Mouse (Mus musculus) spleen, postnatal 36 days (tissue): ENCODE measurements around the gene Mfsd13b.
"Not testable (repeated sequence)": the region's sequence is repeated elsewhere in the genome, so short reads cannot be mapped to it uniquely, and the experiment has no call there.

ENCODE experiments used
- DNase-seq, 2 experiments: peaks; one replicate each; pipeline ENCODE4 v3.0.0; 2022; ENCODE audit warnings: low spot score in 2 of 2, mixed read lengths in 1 of 2

The Mfsd13b gene

DNA sequence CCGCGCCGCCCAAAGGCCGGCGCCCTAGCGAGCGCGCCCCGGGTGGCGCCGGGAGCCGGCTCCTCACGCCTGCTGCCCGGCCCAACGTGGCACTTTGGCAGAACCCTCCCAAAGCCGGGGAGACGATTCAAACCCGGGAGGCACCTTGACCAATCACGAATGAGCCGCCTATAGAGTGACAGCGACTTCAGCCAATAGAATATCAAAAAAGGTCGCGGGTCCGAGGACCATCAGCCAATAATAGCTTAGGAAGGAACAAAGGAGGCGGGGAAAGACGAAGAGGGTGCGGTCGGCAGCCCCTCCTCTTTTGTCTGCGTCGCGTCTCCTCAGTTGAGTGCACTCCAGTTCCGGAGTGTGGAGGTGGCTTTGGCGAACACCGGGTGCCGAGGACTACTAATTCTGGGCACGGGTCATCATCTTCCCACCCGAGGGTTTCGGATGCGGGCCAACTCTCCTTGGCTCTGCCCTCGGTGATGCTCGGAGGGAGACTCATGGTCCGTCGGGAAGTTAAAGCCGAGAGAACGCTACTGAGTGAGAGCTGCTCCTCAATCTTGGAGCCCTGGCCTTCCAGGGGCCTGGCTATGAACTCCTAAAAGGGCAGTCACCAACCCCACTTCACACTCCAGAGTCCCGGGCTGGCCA is at the start of gene Mfsd13b, which contains the start of gene Cdr2:
Mfsd13b (plus strand) TSS at position 310 of the 642 bp plus-strand sequence.
Cdr2 (minus strand) TSS at position 113 of the 642 bp plus-strand sequence.
- peak; percentile 95 to 97 for DNase-seq

DNA sequence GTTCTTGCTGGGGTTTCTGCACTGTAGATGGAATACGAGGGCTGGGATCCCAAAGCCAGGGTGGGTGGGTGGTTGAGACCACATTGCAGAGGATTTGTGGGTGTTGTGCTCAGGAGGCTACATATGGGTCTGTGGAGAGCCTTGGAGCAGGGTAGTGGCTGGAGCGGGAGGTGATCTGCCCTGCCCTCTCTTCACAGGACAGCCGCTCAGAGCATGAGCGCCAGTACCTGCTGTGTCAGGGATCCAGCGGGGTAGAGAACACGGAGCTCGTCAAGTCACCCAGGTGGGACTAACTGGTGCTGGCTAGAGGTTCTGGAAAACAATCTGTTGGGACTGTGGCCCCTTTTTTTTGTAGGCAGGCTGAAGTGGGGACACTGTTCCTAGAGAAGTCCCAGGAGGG is 49.2 kb upstream of the Mfsd13b start:
- DNase-seq, result no peak

DNA sequence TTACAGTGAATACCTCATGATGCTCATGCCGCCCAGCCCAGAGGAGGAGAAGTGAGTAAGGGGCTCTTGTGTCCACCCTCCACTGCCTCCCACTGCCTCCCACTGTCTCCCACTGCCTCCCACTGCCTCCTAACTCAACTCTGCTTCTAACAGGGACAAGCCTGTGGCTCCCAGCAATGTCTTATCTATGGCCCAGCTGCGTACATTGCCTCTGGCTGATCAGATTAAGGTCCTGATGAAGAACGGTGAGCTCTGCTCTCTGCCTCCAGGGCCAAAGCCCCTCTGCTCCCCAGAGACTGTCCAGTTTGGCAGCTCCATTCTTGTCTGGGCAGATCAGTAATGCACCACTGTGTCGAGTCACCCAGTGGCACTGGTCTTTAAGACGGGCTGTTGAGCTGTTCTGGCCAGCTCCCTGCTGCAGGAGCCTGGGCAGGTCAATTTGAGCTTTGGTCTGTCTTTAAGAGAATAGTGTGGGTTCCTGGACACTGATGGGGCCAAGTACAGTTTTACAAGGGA is 48.6 kb upstream of the Mfsd13b start:
- DNase-seq, result no peak

DNA sequence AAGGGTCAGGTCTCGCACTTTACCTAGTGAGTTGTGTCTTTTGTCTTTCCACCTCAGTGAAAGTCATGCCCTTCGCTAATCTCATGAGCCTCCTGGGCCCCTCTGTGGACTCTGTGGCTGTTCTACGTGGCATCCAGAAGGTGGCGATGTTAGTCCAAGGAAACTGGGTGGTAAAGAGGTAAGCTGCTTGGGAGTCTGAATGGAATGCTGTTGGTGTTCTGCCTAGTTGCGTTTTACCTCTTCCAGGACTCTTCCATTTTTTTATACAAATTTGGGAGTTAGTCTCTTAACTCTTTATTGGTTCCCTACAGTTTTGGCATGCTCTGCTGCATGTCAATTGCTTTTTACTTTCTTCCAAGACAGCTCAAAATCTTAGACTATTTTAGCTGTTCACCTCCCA is 47.6 kb upstream of the Mfsd13b start:
- DNase-seq, result peak; percentile 36 to 38

DNA sequence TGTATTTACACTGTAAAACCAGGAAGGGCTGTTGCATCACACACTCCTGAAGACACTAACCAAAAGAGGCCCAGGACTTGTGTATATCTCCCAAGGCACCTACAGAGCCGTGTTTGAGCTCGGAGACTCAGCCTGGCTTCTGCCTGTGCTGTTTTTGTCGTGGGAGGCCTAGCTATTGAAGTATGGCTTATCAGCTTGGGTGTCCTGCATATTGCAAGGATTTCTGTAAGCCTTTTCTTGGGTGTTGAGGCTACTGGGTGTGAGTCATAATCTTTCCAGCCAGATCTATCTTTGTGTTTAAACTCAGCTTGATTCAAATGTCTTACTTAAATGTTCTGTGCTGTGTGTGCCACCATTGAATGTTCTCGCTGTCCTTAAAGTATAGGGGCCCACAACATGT is 45.8 kb upstream of the Mfsd13b start:
- no peak for DNase-seq

DNA sequence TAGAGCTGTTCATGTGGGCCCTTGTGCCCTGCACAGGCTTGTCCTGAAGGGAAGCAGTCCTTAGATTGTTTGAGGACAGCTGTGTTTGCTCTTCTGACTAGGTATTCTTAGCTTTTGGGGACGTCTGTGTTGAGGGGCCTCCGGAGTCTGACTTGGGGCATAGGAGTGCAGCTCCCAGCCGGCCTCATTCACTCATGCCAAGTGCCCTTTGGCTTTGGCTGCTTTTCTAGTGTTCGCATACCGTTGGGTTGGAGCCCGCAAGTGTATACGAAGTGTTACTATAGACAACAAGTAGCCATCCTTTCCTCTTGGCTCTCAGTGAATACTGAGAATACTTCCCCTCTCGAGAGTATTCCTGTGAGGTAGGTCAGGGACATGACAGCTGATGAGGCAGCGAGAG is 44.1 kb upstream of the Mfsd13b start:
- DNase-seq, result no peak

DNA sequence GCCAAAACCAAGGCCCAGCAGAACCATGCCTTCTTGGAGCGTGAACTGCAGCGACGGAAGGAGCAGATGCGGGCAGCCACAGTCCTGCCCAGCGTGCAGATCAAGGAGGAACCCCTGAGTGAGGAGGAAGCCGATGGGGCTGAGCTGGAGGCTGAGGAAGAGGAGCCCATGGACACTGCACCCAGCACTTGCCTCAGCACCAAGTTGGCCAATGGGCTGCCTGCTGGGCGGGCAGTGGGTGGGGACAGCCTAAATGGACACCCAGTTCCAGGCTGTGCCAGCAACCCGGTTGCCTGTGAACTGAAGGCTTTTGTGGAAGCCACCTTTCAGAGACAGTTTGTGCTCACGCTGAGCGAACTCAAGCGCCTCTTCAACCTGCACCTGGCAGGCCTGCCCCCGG is 42.0 kb upstream of the Mfsd13b start:
- DNase-seq, result no peak

DNA sequence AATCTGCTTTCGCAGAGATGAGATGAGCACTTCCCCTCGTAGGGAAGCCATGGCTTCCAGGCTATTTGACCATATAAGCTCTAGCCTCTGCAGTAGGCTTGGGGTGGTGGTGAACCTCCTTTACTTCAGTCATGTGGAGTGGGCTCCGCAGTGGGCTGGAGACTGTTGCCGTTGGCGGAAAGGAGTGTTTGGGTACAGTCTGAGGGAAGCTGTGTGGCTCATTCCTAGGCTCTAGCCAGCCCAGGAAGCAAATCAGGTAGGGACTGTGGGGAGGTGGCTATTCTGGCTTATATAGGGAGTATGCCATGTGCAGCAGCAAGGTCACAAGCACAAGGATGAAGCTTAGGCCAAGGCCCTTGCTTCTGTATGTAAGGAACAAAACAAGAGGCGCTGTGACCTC is 41.1 kb upstream of the Mfsd13b start:
- no peak for DNase-seq

DNA sequence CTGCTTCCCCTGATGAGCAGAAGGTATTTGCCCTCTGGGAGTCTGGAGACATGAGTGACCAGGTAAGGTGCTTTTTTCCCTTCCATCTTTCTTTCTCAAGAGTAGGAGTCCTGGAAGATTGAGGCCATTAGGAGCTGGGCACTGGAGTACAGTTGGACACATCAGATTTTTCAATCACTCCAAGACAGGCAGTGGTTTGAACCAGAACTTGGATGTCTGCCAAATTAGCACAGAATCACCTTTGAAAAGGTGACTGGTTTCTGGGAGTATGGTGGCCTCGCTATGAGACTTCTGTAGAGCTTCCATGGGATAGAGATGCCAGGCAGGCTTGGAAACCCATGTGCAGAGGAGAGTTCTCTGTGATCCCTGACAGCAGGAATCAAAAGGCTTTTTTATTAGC is 39.8 kb upstream of the Mfsd13b start:
- DNase-seq, result no peak

DNA sequence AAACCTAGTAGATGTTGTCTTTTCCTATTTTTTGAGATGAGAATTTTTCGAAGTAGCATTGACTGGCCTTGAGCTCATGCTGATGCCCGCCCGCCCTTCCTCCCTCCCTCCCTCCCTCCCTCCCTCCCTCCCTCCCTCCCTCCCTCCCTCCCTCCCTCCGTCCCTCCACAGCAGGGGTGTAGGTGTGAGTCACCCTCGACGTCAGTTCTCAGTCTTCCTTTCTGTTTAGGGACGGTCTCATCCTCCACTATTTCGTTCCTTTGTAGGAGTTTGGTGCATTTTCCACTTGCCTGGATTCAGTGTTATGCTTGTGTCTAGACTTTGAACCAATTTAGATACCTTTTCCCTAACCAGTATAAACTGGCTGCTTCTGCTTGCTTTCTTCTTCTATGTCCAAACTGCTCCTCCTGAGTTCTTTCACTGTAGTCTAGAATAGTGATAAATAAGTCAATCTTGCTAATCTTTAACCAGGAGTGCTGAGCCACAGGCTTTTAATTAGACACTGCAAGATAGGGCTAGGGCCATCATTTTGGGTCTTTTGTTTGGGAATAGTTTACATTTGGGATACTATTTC is 38.3 kb upstream of the Mfsd13b start:
- DNase-seq, result no peak

DNA sequence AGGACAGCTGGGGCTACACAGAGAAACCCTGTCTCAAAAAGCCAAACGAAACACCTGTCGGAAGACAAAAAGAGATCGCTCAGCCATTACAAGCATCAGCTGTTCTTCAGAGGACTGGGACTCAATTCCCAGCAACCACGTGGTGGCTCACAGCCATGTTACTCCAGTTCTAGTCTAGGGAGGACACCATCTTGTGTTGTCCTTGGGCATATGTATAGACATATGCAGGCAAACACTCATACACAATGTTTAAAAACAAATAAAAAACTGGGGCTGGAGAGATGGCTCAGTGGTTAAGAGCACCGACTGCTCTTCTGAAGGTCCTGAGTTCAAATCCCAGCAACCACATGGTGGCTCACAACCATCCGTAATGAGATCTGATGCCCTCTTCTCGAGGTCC is 28.7 kb upstream of the Mfsd13b start:
- DNase-seq, result not testable (repeated sequence)

DNA sequence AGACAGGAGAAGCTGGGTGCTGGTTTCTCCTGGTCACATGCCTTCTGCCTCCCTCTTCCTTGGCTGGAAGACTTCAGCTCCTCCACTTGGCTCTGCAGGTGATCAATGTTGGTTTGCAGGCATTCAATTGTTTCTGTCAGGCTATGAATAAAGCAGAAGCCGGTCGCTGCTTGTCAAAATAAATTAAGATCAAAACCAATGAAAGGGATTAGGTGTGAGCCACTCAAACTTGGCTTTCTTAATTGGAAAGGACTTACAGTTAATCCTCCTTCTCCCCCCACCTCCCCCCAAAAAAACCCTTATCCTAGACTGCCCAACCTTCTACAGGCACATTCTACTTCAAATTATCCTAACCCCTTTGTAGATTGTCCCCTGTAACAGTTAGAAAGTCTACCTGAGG is 22.2 kb upstream of the Mfsd13b start:
- no peak for DNase-seq

DNA sequence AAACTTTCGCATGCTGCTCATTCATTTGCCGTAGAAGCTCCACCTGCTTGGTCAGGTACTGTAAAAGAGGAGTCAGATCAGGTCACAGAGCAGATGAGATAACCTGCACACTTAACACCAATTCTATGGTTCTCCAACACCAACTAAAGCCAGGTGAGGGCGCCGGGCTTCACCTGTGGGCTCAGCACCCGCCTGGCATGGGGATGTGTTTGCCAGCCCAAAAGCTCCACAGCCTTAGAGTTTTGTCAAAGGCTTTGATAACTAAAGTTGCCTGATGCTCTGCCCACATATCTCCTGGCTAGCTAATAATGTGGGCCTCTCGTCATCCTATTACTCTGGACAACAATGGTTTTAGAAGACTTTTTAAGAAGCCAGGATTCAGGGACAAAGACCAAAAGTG is 21.7 kb upstream of the Mfsd13b start:
- no peak for DNase-seq

DNA sequence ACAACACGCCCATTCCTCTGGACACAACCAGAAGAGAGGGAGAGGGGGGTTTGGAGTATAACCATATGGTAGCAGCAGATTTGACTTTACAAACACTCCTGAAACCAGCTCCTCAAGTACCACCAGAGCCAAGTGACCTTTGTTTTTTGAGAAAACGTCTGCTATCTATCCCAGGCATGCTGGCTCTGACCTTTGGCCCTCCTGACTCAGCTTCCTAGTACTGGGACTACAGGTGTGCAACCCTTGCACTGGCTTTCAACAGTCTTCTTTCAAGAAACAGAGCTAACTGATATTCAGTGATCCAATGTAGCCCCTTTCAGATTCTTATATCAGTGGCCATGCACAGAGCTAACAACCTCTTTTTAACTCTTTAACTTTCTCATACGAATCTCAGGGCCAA is 20.4 kb upstream of the Mfsd13b start:
- DNase-seq, result no peak

DNA sequence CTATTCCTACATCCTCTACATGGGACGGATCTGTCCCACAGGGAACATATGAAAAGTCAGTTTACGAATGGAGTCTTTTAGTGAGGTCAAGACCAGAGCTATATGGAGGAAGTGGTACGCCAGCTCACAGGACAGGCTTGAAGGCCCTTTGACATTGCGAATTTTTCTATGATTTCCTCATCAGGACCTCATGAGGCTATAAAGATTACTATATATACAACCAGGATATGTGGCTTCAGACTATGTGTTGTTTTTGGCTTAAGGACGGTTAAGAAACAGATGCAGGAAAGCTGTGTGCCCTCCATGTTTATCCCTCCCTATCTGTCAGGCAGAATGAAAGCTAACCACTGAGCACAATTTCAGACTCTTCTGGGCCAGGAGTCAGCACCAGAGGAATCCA is 19.2 kb upstream of the Mfsd13b start:
- no peak for DNase-seq

DNA sequence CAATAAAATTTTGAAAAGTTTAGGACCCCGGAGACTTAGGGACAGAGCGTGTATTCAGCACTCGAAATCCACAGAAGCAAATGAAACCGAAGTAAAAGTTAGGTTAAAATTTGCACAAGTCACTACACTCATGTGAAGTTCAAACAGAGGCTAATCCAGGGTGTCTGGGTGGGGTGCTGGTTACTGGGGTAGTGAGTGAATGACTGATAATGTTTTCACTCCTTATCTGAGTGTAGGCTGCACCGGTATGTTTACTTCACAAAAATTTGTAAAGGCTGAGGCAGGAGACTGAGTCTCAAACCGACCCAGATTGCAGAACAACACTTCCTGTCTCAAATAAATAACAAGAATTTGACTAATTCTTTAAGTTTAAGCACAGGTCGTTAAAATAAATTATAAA is 13.1 kb upstream of the Mfsd13b start:
- peak; percentile 19 to 55 for DNase-seq

DNA sequence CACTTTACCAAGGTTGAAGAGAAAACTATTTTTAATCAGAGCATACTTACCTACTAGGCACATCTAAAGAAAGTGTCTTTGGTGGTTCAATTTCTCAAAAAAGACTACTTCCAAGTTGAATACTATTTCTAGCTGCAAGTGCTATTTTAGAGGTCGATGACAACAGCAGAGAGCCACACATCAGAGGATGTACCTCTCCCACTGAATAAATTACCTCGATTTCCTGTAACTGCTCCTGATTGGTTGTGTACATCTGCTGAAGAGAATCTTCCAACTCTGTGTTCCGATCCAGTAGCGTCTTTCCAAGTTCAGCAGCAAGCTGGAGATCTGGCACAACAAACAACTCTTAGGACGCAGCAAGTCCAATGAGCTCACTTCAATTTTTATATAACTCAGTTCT is 12.2 kb upstream of the Mfsd13b start:
- DNase-seq, result no peak

DNA sequence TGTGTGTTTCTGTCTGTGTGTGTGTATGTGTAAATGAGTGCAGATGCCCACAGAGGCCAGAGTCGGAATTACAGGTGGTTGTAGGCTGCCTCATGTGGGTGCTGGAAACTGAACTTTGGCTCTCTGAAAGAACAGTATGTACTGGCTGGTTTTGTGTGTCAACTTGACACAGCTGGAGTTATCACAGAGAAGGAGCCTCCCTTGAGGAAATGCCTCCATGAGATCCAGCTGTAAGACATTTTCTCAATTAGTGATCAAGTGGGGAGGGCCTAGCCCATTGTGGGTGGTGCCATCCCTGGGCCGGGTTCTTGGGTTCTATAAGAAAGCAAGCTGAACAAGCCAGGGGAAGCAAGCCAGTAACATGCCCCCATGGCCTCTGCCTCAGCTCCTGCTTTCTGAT is 9.8 kb upstream of the Mfsd13b start:
- not testable (repeated sequence) for DNase-seq

DNA sequence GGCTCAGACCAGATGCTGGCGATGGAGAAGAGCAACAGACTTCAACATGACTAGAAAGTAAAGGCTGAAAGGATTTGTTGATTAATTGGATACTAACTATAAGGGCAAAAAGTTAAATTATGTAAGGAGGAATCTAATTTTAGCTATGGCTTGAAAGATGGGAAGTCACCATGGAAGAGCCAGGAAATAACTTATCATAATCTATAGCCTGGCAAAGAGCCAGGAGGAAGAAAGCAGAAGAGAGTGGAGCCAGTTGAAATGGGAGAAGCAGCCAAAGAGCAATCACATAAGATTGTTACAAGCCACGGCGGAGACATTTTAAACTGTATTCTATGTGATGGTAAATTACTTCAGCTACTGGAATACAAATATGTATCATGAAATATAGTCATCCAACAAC is 8.3 kb upstream of the Mfsd13b start:
- no peak for DNase-seq

DNA sequence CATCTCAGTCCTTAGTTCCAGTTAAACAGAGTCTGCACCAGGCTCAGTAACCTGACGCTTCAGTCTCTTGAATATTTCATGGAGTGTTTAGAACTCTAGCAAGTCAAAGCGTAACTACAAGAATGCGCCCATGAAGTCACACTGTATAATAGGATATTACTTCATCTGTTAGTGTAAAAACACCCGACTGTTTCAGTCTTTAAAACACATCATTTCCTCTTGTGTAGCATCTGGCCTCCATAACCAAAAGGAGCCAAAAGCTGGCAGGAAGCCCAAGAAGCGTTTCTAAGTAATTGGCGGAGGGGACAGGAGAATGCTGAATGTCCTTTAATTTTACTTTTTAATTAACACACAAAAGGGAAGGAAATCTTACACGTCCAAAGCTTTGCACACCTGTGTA is 5.2 kb upstream of the Mfsd13b start:
- no peak for DNase-seq

DNA sequence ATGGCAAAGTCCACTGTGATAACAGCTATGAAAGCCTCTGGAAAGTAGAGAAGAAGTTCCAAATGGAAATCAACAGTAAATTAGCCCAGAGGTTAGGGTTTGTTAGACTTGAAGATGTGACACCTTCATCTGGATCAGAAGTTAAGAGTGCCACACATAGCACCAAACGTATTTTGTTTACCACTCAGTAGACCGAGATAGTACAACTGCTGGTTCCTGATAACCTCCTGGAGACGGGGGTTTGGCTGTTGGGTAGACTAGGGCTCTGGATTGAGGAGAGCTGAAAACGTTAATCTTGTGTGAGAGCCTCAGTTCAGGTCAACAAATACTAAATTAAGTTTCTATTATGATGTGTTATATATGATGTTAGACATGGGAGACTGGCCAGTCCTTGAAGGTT is 2.3 kb upstream of the Mfsd13b start:
- peak; percentile 55 to 75 for DNase-seq

DNA sequence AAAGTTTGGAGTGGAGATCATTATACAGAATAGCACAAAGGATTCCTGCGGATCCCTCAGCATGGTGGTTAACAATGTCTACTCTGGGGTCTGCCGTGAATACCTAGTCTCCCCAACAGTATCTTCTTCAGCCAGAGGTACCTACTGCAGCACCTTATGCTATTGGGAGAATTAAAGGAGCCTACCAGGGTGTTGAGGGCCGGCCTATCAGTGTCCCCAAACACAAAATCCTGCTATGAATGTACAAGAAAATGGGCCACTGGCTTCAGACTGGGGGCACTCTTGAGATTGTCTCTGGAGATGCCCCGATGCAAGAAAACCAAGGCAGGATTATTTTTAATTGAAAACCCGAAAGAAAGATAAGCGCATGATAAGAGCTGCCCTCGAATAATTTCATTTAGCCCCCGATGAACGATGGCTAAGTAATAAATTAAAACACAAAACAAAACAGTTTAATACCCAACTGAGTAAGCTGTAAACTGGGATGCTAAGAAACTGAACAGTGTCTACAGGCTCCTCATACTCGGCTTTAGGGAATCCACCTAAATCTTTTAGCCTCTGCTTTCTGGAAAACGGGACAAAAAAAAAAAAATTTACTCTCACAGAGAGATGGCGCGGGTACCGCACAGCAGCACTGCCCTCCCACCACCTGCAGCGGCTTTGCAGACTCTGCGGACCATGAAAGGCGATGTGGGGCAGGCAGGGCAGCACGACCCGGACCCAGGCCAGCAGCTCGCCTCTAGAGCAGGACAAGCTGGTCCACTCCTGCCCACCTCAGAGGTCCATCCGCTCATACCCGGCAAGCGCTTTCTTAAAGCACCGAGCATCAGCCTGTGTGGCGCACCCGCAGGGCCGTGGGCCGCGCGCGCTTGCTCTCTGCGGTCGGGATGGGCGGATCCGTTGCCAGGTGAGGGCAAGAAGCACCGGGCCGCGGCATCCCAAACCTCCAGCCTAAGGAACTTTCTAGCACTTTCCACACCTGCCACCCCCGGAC is 1.1 kb upstream of the Mfsd13b start:
- peak; percentile 40 to 56 for DNase-seq
